Mouse (Mus musculus): ENCODE results near the gene Tubb3. TPM values are rescaled to one million over a fixed set of nuclear protein-coding genes. Genes with fewer than 3 reads are reported as not detected.
A peak's percentile ranks its signal among the peaks of the same experiment; 100 is the strongest.
"Not testable (repeated sequence)": the region's sequence is repeated elsewhere in the genome, so short reads cannot be mapped to it uniquely, and the experiment has no call there.

Gene Tubb3
- polyA plus RNA-seq, 1 experiment, result 0.02 TPM

DNA sequence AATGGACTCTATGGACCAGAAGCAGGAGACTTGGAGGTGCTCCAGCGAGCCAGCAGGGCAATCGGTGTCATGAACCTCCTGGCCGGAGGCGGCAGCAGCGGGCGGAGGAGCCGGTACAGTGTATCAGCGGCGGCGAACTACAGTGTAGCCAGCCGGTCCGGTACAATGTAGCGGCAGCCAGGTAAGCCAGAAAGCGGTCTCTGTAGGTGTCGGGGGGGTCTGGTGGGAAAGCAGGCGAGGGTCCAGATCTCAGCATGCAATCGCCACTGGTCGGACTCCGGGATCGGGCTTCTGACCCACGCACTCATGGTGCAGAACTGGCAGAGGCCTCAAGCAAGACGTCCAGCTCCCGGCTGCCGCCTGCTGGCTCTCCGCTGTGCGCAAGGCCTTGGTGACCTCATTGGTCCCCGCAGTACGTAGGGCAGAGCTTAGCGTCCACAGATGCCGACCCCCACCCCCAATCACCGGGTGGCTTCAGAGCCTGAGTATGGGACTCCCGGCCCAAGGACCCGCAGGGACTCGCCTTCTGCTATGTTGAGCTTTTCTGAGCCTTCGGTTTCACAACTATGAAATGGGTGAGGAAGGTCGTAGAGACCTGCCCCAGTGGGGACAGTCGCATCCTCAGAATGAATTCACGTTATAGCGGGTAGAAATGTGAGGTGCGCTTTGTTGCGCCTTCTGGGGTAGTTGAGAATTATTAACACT, 31.8 kb downstream of the Tubb3 start:
- Histone ChIP-seq H3K4me3 (replicated peaks) (peak overlapping the region; percentile 84), H3K9me3 (ENCODE audit: control insufficient read depth, low read length) (no peaks in the 10 kb centered on the region), H3K4me1 (ENCODE audit: control insufficient read depth) (peaks cover 26% of the 10 kb centered on the region), H3K27me3 (ENCODE audit: control insufficient read depth) (no peaks in the 10 kb centered on the region), H3K36me3 (ENCODE audit: control insufficient read depth) (peaks cover 6% of the 10 kb centered on the region)
- TF ChIP-seq GATA1 (IDR thresholded peaks at IDR 0.05; ENCODE audit: low read length) (no peak), TAL1 (IDR thresholded peaks at IDR 0.05; ENCODE audit: low read length) (no peak)

- Histone ChIP-seq H3K9me3 (ENCODE audit: control insufficient read depth, low read length) (no peaks in the 10 kb centered on the region), H3K27me3 (ENCODE audit: control insufficient read depth) (no peaks in the 10 kb centered on the region), H3K4me3 (replicated peaks) (peak overlapping the region; percentile 84), H3K4me1 (ENCODE audit: control insufficient read depth) (peaks cover 26% of the 10 kb centered on the region), H3K36me3 (ENCODE audit: control insufficient read depth) (peaks cover 6% of the 10 kb centered on the region)
- TF ChIP-seq GATA1 (IDR thresholded peaks at IDR 0.05; ENCODE audit: low read length), result no peak
- TF ChIP-seq TAL1 (IDR thresholded peaks at IDR 0.05; ENCODE audit: low read length), result no peak
Observed at GRCm38 (mm10) chr8:123443576-123443921, 32.3 kb downstream of the Tubb3 start.

DNA sequence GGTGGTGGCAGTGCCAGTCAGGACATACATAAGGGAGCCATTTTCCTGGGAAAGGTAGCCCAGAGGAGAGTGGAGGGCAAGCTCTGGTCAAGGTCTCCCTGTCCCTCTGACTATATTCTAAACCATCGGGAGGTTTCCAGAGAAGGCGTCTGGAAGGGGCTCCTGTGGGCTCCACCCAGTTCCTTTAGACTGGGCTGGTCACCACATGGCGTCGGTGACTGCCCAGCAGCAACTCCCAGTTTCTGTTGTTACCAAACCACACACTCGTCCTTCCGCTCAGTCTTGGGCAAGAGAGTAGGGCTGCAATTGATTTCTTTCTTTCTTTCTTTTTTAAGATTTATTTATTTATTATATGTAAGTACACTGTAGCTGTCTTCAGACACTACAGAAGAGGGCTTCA, 32.9 kb downstream of the Tubb3 start:
- H3K27me3 ChIP-seq (ENCODE audit: control insufficient read depth), result no peaks in the 10 kb centered on the region
- no peaks in the 10 kb centered on the region for H3K9me3 ChIP-seq (ENCODE audit: control insufficient read depth, low read length)
- H3K36me3 ChIP-seq (ENCODE audit: control insufficient read depth), result peaks cover 8% of the 10 kb centered on the region
- peak overlapping the region; percentile 23 for H3K4me3 ChIP-seq (replicated peaks)
- TF ChIP-seq GATA1 (IDR thresholded peaks at IDR 0.05; ENCODE audit: low read length) (no peak), TAL1 (IDR thresholded peaks at IDR 0.05; ENCODE audit: low read length) (no peak)
- peaks cover 26% of the 10 kb centered on the region for H3K4me1 ChIP-seq (ENCODE audit: control insufficient read depth)

DNA sequence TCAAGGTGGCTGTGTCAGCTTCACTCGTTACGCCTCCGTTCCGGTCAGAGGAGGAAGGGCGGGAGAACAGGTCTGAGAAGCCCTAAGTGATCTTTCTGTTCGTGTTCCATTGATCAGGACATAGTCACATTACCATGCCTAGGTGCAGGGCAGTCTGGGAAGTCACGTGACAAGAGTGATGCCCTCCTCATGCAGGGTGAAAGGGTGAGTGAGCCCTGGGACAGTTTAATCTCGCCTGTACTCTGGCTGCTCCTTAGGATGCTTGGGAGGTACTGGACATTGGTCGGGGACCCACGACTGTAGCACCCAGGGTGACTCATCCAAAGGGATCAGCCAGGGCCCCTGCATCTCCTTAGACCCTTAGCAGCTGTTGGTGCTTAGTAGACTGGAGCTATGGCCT, 34.8 kb downstream of the Tubb3 start:
- H3K9me3 ChIP-seq (ENCODE audit: control insufficient read depth, low read length), result no peaks in the 10 kb centered on the region
- H3K4me3 ChIP-seq (replicated peaks), result no peak overlapping the region
- no peak for TF ChIP-seq GATA1 (IDR thresholded peaks at IDR 0.05; ENCODE audit: low read length)
- no peak for TF ChIP-seq TAL1 (IDR thresholded peaks at IDR 0.05; ENCODE audit: low read length)
- H3K36me3 ChIP-seq (ENCODE audit: control insufficient read depth), result peaks cover 12% of the 10 kb centered on the region
- no peaks in the 10 kb centered on the region for H3K27me3 ChIP-seq (ENCODE audit: control insufficient read depth)
- peaks cover 32% of the 10 kb centered on the region for H3K4me1 ChIP-seq (ENCODE audit: control insufficient read depth)

GRCm38 (mm10) chr8:123446799-123447198, 35.6 kb downstream of the Tubb3 start:
- H3K4me1 ChIP-seq (ENCODE audit: control insufficient read depth), result peaks cover 36% of the 10 kb centered on the region
- H3K4me3 ChIP-seq (replicated peaks), result no peak overlapping the region
- peaks cover 16% of the 10 kb centered on the region for H3K36me3 ChIP-seq (ENCODE audit: control insufficient read depth)
- TF ChIP-seq TAL1 (IDR thresholded peaks at IDR 0.05; ENCODE audit: low read length), result no peak
- no peak for TF ChIP-seq GATA1 (IDR thresholded peaks at IDR 0.05; ENCODE audit: low read length)
- H3K27me3 ChIP-seq (ENCODE audit: control insufficient read depth), result no peaks in the 10 kb centered on the region
- H3K9me3 ChIP-seq (ENCODE audit: control insufficient read depth, low read length), result no peaks in the 10 kb centered on the region

DNA sequence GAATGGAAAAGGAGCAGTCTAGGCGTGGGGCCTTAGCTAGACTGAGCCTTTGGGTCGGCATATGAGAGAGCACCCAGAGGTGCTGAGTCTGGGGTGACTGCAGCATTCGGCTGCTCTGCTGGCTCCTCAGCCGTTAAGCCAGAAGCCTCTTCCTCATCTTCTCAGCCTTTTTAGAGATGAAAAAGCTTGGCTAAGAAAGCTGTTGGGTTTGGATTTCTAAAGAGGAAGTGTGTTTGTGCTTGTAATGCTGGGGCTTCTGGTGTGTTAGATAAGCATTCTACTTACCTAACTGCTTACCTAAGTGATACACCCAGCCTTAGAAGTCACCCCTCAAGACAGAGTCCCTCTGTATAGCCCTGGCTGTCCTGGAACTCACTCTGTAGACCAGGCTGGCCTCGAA, 39.6 kb downstream of the Tubb3 start:
- Histone ChIP-seq H3K4me3 (replicated peaks) (no peak overlapping the region), H3K36me3 (ENCODE audit: control insufficient read depth) (peaks cover 43% of the 10 kb centered on the region), H3K4me1 (ENCODE audit: control insufficient read depth) (peaks cover 18% of the 10 kb centered on the region), H3K27me3 (ENCODE audit: control insufficient read depth) (no peaks in the 10 kb centered on the region), H3K9me3 (ENCODE audit: control insufficient read depth, low read length) (no peaks in the 10 kb centered on the region)
- no peak for TF ChIP-seq TAL1 (IDR thresholded peaks at IDR 0.05; ENCODE audit: low read length)
- TF ChIP-seq GATA1 (IDR thresholded peaks at IDR 0.05; ENCODE audit: low read length), result no peak

DNA sequence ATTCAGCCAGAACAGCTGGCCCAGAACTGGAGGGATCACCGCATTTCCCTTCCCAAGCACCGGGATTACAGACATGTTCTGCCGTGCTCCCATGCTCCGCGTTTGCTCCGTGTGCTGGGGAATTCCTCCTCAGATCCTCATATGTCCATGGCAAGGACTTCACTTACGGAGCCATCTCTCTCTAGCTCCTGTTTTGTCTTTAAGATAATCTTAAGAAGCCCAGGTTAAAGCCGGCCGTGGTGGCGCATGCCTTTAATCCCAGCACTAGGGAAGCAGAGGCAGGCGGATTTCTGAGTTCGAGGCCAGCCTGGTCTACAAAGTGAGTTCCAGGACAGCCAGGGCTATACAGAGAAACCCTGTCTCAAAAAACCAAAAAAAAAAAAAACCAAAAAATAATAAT, 40.5 kb downstream of the Tubb3 start:
- peaks cover 47% of the 10 kb centered on the region for H3K36me3 ChIP-seq (ENCODE audit: control insufficient read depth)
- H3K9me3 ChIP-seq (ENCODE audit: control insufficient read depth, low read length); H3K27me3 ChIP-seq (ENCODE audit: control insufficient read depth); H3K4me3 ChIP-seq (replicated peaks): not testable (repeated sequence)
- H3K4me1 ChIP-seq (ENCODE audit: control insufficient read depth), result peaks cover 15% of the 10 kb centered on the region

- H3K36me3 ChIP-seq (ENCODE audit: control insufficient read depth), result peaks cover 49% of the 10 kb centered on the region
- no peaks in the 10 kb centered on the region for H3K27me3 ChIP-seq (ENCODE audit: control insufficient read depth)
- no peaks in the 10 kb centered on the region for H3K9me3 ChIP-seq (ENCODE audit: control insufficient read depth, low read length)
- peaks cover 12% of the 10 kb centered on the region for H3K4me1 ChIP-seq (ENCODE audit: control insufficient read depth)
- TF ChIP-seq GATA1 (IDR thresholded peaks at IDR 0.05; ENCODE audit: low read length) (no peak), TAL1 (IDR thresholded peaks at IDR 0.05; ENCODE audit: low read length) (no peak)
- no peak overlapping the region for H3K4me3 ChIP-seq (replicated peaks)
Observed at GRCm38 (mm10) chr8:123452149-123452548, 40.9 kb downstream of the Tubb3 start.

GRCm38 (mm10) chr8:123453291-123453690, 42.1 kb downstream of the Tubb3 start:
- Histone ChIP-seq H3K4me3 (replicated peaks) (no peak overlapping the region), H3K27me3 (ENCODE audit: control insufficient read depth) (no peaks in the 10 kb centered on the region), H3K4me1 (ENCODE audit: control insufficient read depth) (peaks cover 12% of the 10 kb centered on the region), H3K9me3 (ENCODE audit: control insufficient read depth, low read length) (no peaks in the 10 kb centered on the region), H3K36me3 (ENCODE audit: control insufficient read depth) (peaks cover 53% of the 10 kb centered on the region)
- no peak for TF ChIP-seq TAL1 (IDR thresholded peaks at IDR 0.05; ENCODE audit: low read length)
- no peak for TF ChIP-seq GATA1 (IDR thresholded peaks at IDR 0.05; ENCODE audit: low read length)

DNA sequence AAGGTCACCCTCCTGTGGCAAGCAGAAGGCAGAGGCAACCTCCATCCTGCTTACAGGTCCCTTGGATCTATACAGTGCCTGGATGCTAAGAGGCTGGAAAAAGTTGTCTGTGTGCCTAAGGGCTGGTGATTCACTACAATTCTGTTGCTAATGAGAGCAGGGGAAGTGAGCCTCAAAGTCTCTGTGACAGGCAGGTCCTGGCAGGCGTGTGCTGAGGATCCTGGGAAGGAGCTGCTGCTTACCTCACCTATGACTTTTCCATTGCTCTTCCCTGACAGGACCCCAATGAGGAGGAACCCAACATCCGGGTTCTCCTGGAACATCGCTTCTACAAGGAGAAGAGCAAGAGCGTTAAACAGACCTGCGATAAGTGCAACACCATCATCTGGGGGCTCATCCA, 42.7 kb downstream of the Tubb3 start:
- Histone ChIP-seq H3K4me3 (replicated peaks) (no peak overlapping the region), H3K36me3 (ENCODE audit: control insufficient read depth) (peaks cover 54% of the 10 kb centered on the region), H3K27me3 (ENCODE audit: control insufficient read depth) (no peaks in the 10 kb centered on the region), H3K9me3 (ENCODE audit: control insufficient read depth, low read length) (no peaks in the 10 kb centered on the region), H3K4me1 (ENCODE audit: control insufficient read depth) (peaks cover 12% of the 10 kb centered on the region)
- TF ChIP-seq GATA1 (IDR thresholded peaks at IDR 0.05; ENCODE audit: low read length) (no peak), TAL1 (IDR thresholded peaks at IDR 0.05; ENCODE audit: low read length) (no peak)
